Mouse (Mus musculus) kidney, embryonic 14.5 days (tissue): ENCODE data around the gene Pcca. TPM values are rescaled to one million over a fixed set of nuclear protein-coding genes. Genes with fewer than 3 reads are reported as not detected.

ENCODE experiments used
- ATAC-seq: fragments of 200-750 bp; cut with Nextera tagmentation; 2 replicates; pipeline ENCODE4 v1.8.0; 2017; ENCODE audit warnings: moderate number of reproducible peaks, mild to moderate bottlenecking, moderate TSS enrichment, moderate library complexity; ENCODE audit not compliant: low FRiP score, low TSS enrichment
- H3K27ac ChIP-seq: fragments of 300-500 bp; sonication (generic); 2 replicates; pipeline ENCODE4 v1.5.1; 2014; ENCODE audit warnings: low read depth, mild to moderate bottlenecking, low read length, moderate library complexity, mixed read lengths
- H3K27me3 ChIP-seq: fragments of 300-500 bp; sonication (generic); 2 replicates; pipeline ENCODE4 v1.6.1; 2014; ENCODE audit warnings: mild to moderate bottlenecking, low read length; ENCODE audit not compliant: control insufficient read depth, insufficient read depth
- H3K36me3 ChIP-seq: fragments of 300-500 bp; sonication (generic); 2 replicates; pipeline ENCODE4 v1.6.1; 2014; ENCODE audit warnings: low read length, mixed read lengths; ENCODE audit not compliant: control insufficient read depth, insufficient read depth
- H3K4me1 ChIP-seq: fragments of 300-500 bp; sonication (generic); 2 replicates; pipeline ENCODE4 v1.6.1; 2014; ENCODE audit warnings: low read length, mixed read lengths; ENCODE audit not compliant: control insufficient read depth, insufficient read depth
- H3K4me2 ChIP-seq: fragments of 300-500 bp; sonication (generic); replicated peaks from 2 replicates; pipeline ENCODE4 v1.6.1; 2014; ENCODE audit warnings: low read depth, mild to moderate bottlenecking, low read length
- H3K4me3 ChIP-seq: fragments of 300-500 bp; sonication (generic); 2 replicates; pipeline ENCODE4 v1.5.1; 2014; ENCODE audit warnings: mild to moderate bottlenecking, low read length
- H3K9ac ChIP-seq: fragments of 300-500 bp; sonication (generic); 2 replicates; pipeline ENCODE4 v1.6.1; 2014; ENCODE audit warnings: low read depth, mild to moderate bottlenecking, low read length, moderate library complexity
- H3K9me3 ChIP-seq: fragments of 300-500 bp; sonication (generic); 2 replicates; pipeline ENCODE4 v1.6.1; 2016; ENCODE audit warnings: low read length; ENCODE audit not compliant: control insufficient read depth
- WGBS: fragments of 180-500 bp; shearing (Covaris S2); extraction: QIAGEN DNeasy Blood & Tissue Kit; methylation state at CpG from one replicate; pipeline ENCODE4 v1.1.7; 2014; 5-methylcytosine and 5-hydroxymethylcytosine counted together
- polyA plus RNA-seq: library from polyadenylated mRNA; unstranded; fragments of >200 nt; fragmentation: Nextera tagmentation; extraction: Ambion mirVana; gene quantifications from 2 replicates; pipeline ENCODE4 v1.2.1, GENCODE M21; 2014

The Pcca gene
- polyA plus RNA-seq, 1 experiment from 2014 or later: 20.5 TPM

DNA sequence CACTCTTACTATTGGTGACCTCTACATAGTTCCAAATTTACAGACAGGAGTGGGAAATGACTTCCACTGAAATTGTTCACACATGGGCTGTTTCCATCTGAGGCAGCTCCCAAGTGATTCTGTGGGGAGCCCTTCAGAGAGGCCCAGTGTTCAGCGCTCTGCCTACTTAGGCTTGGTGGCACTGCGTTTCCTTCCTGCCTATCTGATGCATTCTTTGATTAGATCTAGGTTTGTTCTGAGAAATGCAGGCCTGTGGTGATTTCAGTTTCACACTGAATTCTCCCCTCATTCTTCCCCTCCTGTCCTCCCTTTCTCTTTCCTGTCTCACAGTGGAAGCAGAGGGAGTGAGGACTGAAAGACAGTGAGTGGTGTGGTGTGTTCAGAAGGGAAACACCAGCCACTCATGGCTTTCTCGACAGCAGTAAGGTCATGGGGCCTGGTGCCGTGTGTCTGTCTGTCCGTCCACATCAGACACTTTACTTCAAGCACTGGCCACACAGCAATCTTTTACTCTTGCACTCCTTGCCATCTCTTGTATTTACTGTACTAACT, 318.5 kb downstream of the Pcca start:
- WGBS: 60% methylated on average over 5 of the region's 5 CpGs
- ATAC-seq: no peak

DNA sequence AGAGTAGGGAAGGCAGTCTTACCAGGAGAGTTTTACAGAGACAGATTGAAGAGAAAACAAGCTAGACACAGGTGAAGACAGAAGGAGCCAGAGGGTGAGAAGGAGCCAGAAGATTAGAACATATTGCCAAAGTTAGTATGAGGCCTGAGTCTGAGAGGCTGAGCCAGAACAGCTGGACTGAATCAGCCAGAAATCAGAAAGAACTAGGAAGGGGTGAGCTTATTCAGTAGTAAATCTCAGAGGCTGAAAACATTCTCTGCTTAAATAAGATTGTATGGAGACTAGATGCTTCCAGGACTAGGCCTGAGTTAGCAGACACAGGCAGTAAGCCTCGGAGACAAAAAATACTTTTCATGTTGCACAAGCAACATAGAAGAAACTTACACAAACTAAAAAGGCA, 325.7 kb downstream of the Pcca start:
- Histone ChIP-seq H3K4me1 (no peaks in the 10 kb centered on the region), H3K9me3 (no peaks in the 10 kb centered on the region), H3K9ac (no peak overlapping the region), H3K27me3 (no peaks in the 10 kb centered on the region), H3K27ac (no peak overlapping the region; the same call in 1 of the 2 replicates), H3K4me2 (no peak overlapping the region), H3K4me3 (no peak overlapping the region), H3K36me3 (no peaks in the 10 kb centered on the region)
- peak; percentile 82; the same call in 1 of the 2 replicates for ATAC-seq
- 52% methylated on average over 1 of the region's 1 CpGs for WGBS

More for the DNA sequence above, 318.5 kb downstream of the Pcca start:
- H3K4me2 ChIP-seq: no peak overlapping the region
- H3K9ac ChIP-seq: no peak overlapping the region
- H3K9me3 ChIP-seq: no peaks in the 10 kb centered on the region
- H3K4me3 ChIP-seq: no peak overlapping the region
- H3K36me3 ChIP-seq: no peaks in the 10 kb centered on the region
- no peak overlapping the region for H3K27ac ChIP-seq
- no peaks in the 10 kb centered on the region for H3K4me1 ChIP-seq
- no peaks in the 10 kb centered on the region for H3K27me3 ChIP-seq

DNA sequence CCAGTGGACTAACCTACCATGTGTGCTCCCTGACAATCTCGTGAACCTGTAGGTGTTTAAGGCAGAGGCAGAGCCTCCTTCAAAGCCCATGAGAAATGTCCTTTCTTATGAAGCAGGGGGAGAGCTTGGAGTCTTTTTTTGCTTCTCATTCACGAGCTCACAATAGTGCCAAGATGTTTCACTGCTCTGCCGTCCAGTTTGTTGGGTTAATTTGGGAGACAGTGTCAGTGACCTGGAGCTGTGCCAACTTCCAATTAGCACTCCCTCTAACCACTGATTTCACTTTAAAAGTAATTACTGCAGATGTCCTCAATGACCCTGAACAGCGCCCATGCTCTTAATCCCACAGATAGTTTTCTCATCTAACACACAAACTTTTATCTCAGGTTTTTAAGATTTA, 328.5 kb downstream of the Pcca start:
- no peak overlapping the region for H3K27ac ChIP-seq
- H3K9me3 ChIP-seq: no peaks in the 10 kb centered on the region
- no peak overlapping the region for H3K4me2 ChIP-seq
- no peaks in the 10 kb centered on the region for H3K4me1 ChIP-seq
- no peak overlapping the region for H3K9ac ChIP-seq
- H3K27me3 ChIP-seq: no peaks in the 10 kb centered on the region
- 40% methylated on average over 4 of the region's 4 CpGs for WGBS
- H3K4me3 ChIP-seq: no peak overlapping the region
- no peak for ATAC-seq
- no peaks in the 10 kb centered on the region for H3K36me3 ChIP-seq

- Histone ChIP-seq H3K36me3 (no peaks in the 10 kb centered on the region), H3K27ac (no peak overlapping the region), H3K9me3 (no peaks in the 10 kb centered on the region), H3K4me2 (no peak overlapping the region), H3K4me1 (no peaks in the 10 kb centered on the region), H3K27me3 (no peaks in the 10 kb centered on the region), H3K4me3 (no peak overlapping the region), H3K9ac (no peak overlapping the region)
- ATAC-seq: no peak
- 89% methylated on average over 4 of the region's 4 CpGs for WGBS
These were observed 331.5 kb downstream of the Pcca start for GRCm38 (mm10) chr14:122865462-122866129.

GRCm38 (mm10) chr14:122867531-122868285, 333.6 kb downstream of the Pcca start:
- 0 out of 2 replicates have a peak, but pooled peaks cover 2% of the 10 kb centered on the region for H3K4me1 ChIP-seq
- ATAC-seq: no peak
- H3K4me2 ChIP-seq: no peak overlapping the region
- H3K27me3 ChIP-seq: no peaks in the 10 kb centered on the region
- 74% methylated on average over 4 of the region's 4 CpGs for WGBS
- H3K27ac ChIP-seq: no peak overlapping the region
- no peaks in the 10 kb centered on the region for H3K36me3 ChIP-seq
- H3K9ac ChIP-seq: no peak overlapping the region
- H3K9me3 ChIP-seq: no peaks in the 10 kb centered on the region
- no peak overlapping the region for H3K4me3 ChIP-seq

DNA sequence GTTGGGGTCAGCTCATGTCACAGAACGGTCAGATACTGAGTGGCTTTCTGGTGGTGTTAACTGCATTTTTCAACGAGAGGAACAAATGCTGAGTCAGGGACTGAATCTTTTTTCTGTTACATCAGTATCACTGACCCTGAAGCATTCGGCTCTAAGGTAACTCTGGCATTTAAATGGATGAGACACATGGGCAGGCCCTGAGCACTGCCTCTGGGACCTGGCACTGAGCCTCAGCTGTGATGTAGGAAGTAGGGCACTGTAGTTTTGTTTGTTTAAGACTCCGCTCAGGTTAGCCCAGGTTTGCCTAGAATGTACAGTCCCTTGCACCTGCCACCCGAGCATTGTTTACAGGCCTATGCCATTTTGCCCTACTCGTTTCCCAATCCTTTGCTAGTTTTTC, 335.7 kb downstream of the Pcca start:
- WGBS: 59% methylated on average over 6 of the region's 6 CpGs
- Histone ChIP-seq H3K4me2 (no peak overlapping the region), H3K9ac (no peak overlapping the region), H3K9me3 (no peaks in the 10 kb centered on the region), H3K4me3 (no peak overlapping the region), H3K27ac (no peak overlapping the region), H3K4me1 (0 out of 2 replicates have a peak, but pooled peaks cover 2% of the 10 kb centered on the region), H3K27me3 (no peaks in the 10 kb centered on the region), H3K36me3 (no peaks in the 10 kb centered on the region)
- ATAC-seq: no peak

- H3K36me3 ChIP-seq: no peaks in the 10 kb centered on the region
- H3K27ac ChIP-seq: no peak overlapping the region
- no peaks in the 10 kb centered on the region for H3K27me3 ChIP-seq
- 0 out of 2 replicates have a peak, but pooled peaks cover 2% of the 10 kb centered on the region for H3K4me1 ChIP-seq
- H3K4me2 ChIP-seq: no peak overlapping the region
- no peak overlapping the region for H3K9ac ChIP-seq
- no peak for ATAC-seq
- no peak overlapping the region for H3K4me3 ChIP-seq
- H3K9me3 ChIP-seq: no peaks in the 10 kb centered on the region
- WGBS: 59% methylated on average over 4 of the region's 4 CpGs
These were observed 337.9 kb downstream of the Pcca start for GRCm38 (mm10) chr14:122871841-122872580.

GRCm38 (mm10) chr14:122872612-122873011, 338.5 kb downstream of the Pcca start:
- Histone ChIP-seq H3K4me1 (0 out of 2 replicates have a peak, but pooled peaks cover 2% of the 10 kb centered on the region), H3K4me3 (no peak overlapping the region), H3K9me3 (no peaks in the 10 kb centered on the region), H3K9ac (no peak overlapping the region), H3K4me2 (no peak overlapping the region), H3K36me3 (no peaks in the 10 kb centered on the region), H3K27ac (no peak overlapping the region), H3K27me3 (no peaks in the 10 kb centered on the region)
- 82% methylated on average over 6 of the region's 6 CpGs for WGBS
- ATAC-seq: no peak
